Mouse (Mus musculus) ovary, postnatal 14 days (tissue): ENCODE results near the gene Arnt2.
A peak's percentile ranks its signal among the peaks of the same experiment; 100 is the strongest.

Source experiments
- DNase-seq: peaks from one replicate; pipeline ENCODE4 v3.0.0; 2022; ENCODE audit warnings: low spot score

Arnt2 gene

GRCm38 (mm10) chr7:84341001-84341400 lies 69.0 kb downstream of the Arnt2 start:
- no peak for DNase-seq

GRCm38 (mm10) chr7:84339186-84339585 lies 70.8 kb downstream of the Arnt2 start:
- no peak for DNase-seq

- DNase-seq, result no peak
Measured at GRCm38 (mm10) chr7:84337768-84338167, 72.2 kb downstream of the Arnt2 start.

- no peak for DNase-seq
Measured at GRCm38 (mm10) chr7:84336907-84337306, 73.1 kb downstream of the Arnt2 start.

GRCm38 (mm10) chr7:84336580-84336886 lies 73.4 kb downstream of the Arnt2 start:
- no peak for DNase-seq

GRCm38 (mm10) chr7:84335766-84336579 lies 74.0 kb downstream of the Arnt2 start:
- no peak for DNase-seq

GRCm38 (mm10) chr7:84333996-84334395 lies 76.0 kb downstream of the Arnt2 start:
- DNase-seq, result no peak

GRCm38 (mm10) chr7:84332295-84333168 lies 77.4 kb downstream of the Arnt2 start:
- no peak for DNase-seq

GRCm38 (mm10) chr7:84329174-84329583 lies 80.8 kb downstream of the Arnt2 start:
- no peak for DNase-seq

GRCm38 (mm10) chr7:84328770-84329169 lies 81.2 kb downstream of the Arnt2 start:
- no peak for DNase-seq

GRCm38 (mm10) chr7:84325570-84326328 lies 84.2 kb downstream of the Arnt2 start:
- no peak for DNase-seq

GRCm38 (mm10) chr7:84321542-84321941 lies 88.4 kb downstream of the Arnt2 start:
- DNase-seq, result no peak

- no peak for DNase-seq
Measured at GRCm38 (mm10) chr7:84315353-84316003, 94.5 kb downstream of the Arnt2 start.

- no peak for DNase-seq
Measured at GRCm38 (mm10) chr7:84314742-84315141, 95.2 kb downstream of the Arnt2 start.

- no peak for DNase-seq
Measured at GRCm38 (mm10) chr7:84311624-84312023, 98.4 kb downstream of the Arnt2 start.

- peak; percentile 35 for DNase-seq
Measured at GRCm38 (mm10) chr7:84310909-84311311, 99.1 kb downstream of the Arnt2 start.

GRCm38 (mm10) chr7:84307329-84307925 lies 102.5 kb downstream of the Arnt2 start:
- no peak for DNase-seq

- no peak for DNase-seq
Measured at GRCm38 (mm10) chr7:84300261-84300660, 109.7 kb downstream of the Arnt2 start.

GRCm38 (mm10) chr7:84299601-84300000 lies 110.4 kb downstream of the Arnt2 start:
- DNase-seq, result no peak

GRCm38 (mm10) chr7:84293054-84293453 lies 116.9 kb downstream of the Arnt2 start:
- peak; percentile 50 for DNase-seq

- DNase-seq, result no peak
Measured at GRCm38 (mm10) chr7:84287226-84287587, 122.8 kb downstream of the Arnt2 start.
